Mouse (Mus musculus): ENCODE measurements at regions not wholly inside any gene's neighbourhood (a gene's known extent, or its start where the extent isn't known, plus 50 kb on each side); places are given as distances from the start of the nearest gene placed in this dataset.

DNA sequence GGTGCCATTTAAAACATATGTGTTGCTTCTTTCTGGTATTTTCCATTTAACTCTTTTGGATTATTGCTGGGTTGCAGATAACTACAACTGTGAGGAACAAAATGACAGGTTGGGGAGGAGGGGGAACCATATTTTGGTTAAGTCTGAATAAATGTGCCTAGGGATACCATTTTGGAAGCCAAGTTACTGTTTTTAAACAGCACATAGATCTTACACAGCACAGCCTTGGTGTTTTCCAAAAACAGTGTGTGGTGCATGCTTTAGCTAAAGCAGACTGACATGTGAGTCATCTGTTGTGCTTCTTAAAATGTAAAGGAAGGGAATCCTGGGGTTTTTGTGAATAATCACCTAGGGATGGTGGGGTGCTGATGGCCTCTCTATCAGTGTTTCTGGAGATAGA is 91.7 kb upstream of the Ptprm start:
- in situ Hi-C loops (cut with MboI; ENCODE audit: low pct_unique_long_range_greater_than_20kb): no loop called here
- ATAC-seq (no peak), DNase-seq (ENCODE audit: low read depth, low spot score) (no peak)
- H3K27me3 ChIP-seq: peaks cover 3% of the 10 kb centered on the region
- CTCF ChIA-PET: no interaction called here
- POLR2A ChIA-PET: interaction anchor here (0.6 kb wide), 1 partner anchor 147 kb away, joined by 4 read pairs; no protein-coding TSS in a partner anchor
- no peak for TF ChIP-seq CTCF (IDR thresholded peaks at IDR 0.05)

DNA sequence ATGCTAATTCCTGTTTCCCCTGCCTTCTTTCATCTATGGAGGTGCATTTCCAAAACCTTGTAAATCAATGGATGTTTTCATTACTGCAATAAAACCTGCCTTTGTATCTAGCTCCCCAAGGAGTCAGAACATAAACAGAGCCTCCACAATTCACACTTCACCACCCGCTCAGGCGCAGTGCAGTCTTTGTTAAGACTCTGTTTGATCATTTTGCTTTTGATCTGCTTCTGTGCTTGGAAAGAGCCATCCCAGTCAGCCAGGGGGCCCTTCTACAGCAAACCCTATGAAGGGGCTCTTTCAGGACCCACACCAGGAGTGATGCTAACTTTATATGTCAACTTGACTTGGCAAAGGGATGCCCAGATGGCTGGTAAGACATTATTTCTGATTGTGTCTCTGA is 86.7 kb upstream of the Ptprm start:
- ATAC-seq: no peak
- in situ Hi-C loops (cut with MboI; ENCODE audit: low pct_unique_long_range_greater_than_20kb): no loop called here
- no peak for DNase-seq (ENCODE audit: low read depth, low spot score)
- peaks cover 17% of the 10 kb centered on the region for H3K27me3 ChIP-seq
- no peak for TF ChIP-seq CTCF (IDR thresholded peaks at IDR 0.05)
- POLR2A ChIA-PET: no interaction called here
- CTCF ChIA-PET: interaction anchor here (1.2 to 1.4 kb wide), 2 partner anchors 9 to 19 kb away, joined by 3 read pairs; no protein-coding TSS in a partner anchor

DNA sequence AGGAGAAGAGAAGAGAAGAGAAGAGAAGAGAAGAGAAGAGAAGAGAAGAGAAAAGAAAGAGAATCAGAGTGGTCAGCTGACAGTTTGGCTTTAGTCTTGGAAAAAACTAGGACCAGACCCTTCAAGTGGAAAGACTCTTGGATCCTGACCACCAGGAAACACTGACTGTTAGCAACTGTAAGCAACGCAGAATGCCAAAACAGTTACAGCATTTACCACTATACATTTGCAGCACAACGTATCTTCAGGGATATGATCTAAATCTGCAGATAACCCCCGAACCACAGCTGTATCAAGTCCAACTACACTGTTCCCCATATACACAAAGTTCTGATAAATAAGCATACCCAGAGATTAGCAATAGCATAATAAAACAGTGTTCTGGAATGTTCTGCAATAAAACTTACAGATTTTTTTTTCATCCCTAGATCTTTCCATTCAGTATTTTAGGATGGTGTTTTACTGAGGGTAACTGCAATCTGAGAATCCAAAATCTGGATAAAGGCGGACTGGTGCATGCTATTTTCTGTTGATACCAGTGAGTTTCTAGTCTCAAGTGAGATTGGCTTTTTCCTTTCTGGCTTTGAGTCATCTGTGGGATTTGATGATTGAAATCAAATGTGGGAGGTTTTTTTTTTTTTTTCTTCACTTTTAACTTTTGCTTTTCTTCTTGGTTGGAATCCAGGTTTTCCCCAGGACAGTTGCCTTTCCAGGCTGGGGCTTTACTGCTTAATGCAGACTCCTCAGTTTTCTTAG is 65.9 kb upstream of the Ptprm start:
- no peak for DNase-seq (ENCODE audit: low read depth, low spot score)
- CTCF ChIA-PET: interaction anchor here (1.5 kb wide), 1 partner anchor 13 kb away, joined by 4 read pairs; no protein-coding TSS in a partner anchor
- no peak for TF ChIP-seq CTCF (IDR thresholded peaks at IDR 0.05)
- POLR2A ChIA-PET: no interaction called here
- ATAC-seq: no peak
- peaks cover 10% of the 10 kb centered on the region for H3K27me3 ChIP-seq
- in situ Hi-C loops (cut with MboI; ENCODE audit: low pct_unique_long_range_greater_than_20kb): no loop called here

DNA sequence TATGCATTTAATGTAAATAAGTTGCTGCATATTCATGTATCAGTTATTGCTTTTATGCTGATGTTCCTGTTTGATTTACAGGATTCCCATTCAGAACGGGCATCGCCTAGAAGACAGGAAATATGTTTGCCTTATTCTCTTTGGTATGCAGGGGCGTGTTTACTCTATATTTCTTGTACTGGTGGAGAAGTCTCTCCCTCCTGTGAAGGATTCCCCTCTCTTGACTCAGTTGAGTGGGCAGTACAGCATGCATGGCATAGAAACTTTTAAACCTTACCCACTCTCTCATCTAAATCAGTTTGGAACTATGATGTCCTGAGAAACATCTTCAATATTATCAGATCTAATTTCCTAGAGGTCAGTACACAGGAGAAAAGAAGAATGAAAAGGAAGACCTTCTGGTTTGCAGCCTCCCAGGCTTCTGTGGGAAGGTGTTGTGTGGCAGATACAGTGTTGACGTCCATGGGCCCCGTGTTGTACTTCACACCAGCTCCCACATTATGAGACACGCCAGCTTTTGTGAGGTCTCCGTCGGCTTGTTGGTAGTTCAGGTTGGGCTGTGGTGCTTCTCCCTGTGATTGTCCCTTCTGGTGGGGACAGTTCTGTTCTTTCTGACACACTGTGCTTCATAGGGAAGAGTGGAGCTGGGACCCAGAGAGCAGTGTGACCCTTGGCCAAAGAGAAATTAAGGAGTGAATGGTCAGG is 58.4 kb upstream of the Ptprm start:
- in situ Hi-C loops (cut with MboI; ENCODE audit: low pct_unique_long_range_greater_than_20kb): no loop called here
- no peak for ATAC-seq
- no peak for TF ChIP-seq CTCF (IDR thresholded peaks at IDR 0.05)
- DNase-seq (ENCODE audit: low read depth, low spot score): no peak
- H3K27me3 ChIP-seq: peaks cover 37% of the 10 kb centered on the region
- CTCF ChIA-PET: no interaction called here
- POLR2A ChIA-PET: no interaction called here

DNA sequence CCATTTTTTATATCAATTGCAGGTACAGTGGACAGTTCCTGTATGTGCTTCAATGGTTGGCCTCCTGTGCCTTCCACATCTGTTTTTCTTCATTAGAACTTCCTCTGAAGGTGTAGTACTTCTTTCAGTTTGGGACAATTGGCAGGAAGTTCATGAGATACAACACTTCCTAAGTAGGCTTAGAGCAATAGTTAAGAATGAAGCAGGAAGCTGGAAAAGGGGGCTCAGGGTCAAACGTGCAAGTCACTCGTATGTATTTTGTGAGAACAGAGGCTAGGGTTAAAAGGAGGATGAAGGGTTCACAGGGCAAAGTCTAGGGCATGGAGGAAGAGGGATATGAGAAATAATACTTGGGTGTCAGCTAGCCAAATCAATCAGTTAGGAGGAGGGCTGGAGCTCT is 55.7 kb upstream of the Ptprm start:
- ChIA-PET CTCF (no interaction called here), POLR2A (no interaction called here)
- ATAC-seq: no peak
- TF ChIP-seq CTCF (IDR thresholded peaks at IDR 0.05): no peak
- in situ Hi-C loops (cut with MboI; ENCODE audit: low pct_unique_long_range_greater_than_20kb): no loop called here
- peaks cover 32% of the 10 kb centered on the region for H3K27me3 ChIP-seq
- DNase-seq (ENCODE audit: low read depth, low spot score): no peak

DNA sequence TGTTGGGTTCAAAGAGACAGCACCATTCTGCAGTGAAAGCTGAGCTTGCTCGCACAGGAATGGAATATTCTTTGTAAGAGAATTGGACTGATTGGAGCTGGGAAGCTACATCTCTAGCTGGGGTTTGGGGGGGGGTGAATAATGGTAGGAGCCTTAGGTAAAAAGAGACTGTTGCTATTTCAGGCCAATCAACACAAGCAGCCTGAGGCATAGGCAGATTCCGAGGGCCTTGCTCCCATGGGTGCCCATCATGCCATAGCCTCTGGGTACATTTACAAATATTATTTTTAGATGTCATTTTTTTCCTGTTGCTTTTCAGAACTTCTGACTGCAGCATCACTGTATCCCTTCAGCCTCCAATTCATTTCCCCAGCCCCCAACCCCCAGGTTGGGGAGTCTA is 51.7 kb upstream of the Ptprm start:
- no peak for TF ChIP-seq CTCF (IDR thresholded peaks at IDR 0.05)

More for the DNA sequence above, 51.7 kb upstream of the Ptprm start:
- in situ Hi-C loops (cut with MboI; ENCODE audit: low pct_unique_long_range_greater_than_20kb): no loop called here
- CTCF ChIA-PET: no interaction called here
- POLR2A ChIA-PET: no interaction called here
- ATAC-seq (no peak), DNase-seq (ENCODE audit: low read depth, low spot score) (no peak)
- H3K27me3 ChIP-seq: peaks cover 31% of the 10 kb centered on the region
